Mouse (Mus musculus): ENCODE results near the gene Myrip.

DNA sequence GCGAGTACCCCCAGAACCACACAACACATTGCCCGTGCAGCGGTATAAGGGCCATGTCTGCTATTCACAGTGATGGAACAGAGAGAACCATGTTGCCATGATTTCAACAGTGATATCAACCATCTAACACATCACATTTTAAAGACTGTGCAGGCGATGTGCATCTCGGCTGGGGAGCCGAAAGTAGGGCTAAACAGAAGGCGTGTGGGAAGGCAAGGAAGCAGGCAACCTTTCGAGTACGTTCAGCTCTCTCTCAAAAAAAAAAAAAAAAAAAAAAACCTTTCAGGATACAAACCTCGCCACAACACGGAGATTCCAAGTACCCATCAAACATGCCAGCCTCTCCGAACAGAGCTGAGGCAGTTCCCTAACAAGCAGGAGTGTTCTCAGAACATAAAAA, 17.8 kb upstream of the Myrip start:
- no peak for TF ChIP-seq SMC3 (IDR thresholded peaks at IDR 0.05; ENCODE audit: low read depth, low read length)
- TF ChIP-seq EP300 (IDR thresholded peaks at IDR 0.05; ENCODE audit: low read depth in 1 of 2, low read length in 2 of 2) = no peak

Measured in MEL (cell line).